Comparison of ENCODE assay signal across 8 mouse cellular contexts in genomic region chr10:21295397-21295758, GRCm38 (mm10). TPM values are rescaled to one million over a fixed set of nuclear protein-coding genes. Genes with fewer than 3 reads are reported as not detected.
DNase-seq lines count a peak whose midpoint lies in the region; ATAC-seq and TF ChIP-seq lines count a peak whose summit lies in the region.

No protein-coding gene starts in this region.

- no peak for TF ChIP-seq EP300 in liver, embryonic 14.5 days (IDR thresholded peaks at IDR 0.05; ENCODE audit: low read depth)

- ATAC-seq in liver, embryonic 14.5 days (ENCODE audit: insufficient read depth), result peak; percentile 1; the same call in 1 of the 2 replicates

- peak overlapping the region; percentile 91 for H3K27ac ChIP-seq in gastrocnemius, adult 2 months
- H3K27ac ChIP-seq in testis, adult 2 months (ENCODE audit: control insufficient read depth, insufficient read depth, low read depth, low read length), result no peak overlapping the region
- H3K27ac ChIP-seq in liver, embryonic 14.5 days, result peak overlapping the region; percentile 12

- TF ChIP-seq CTCF in gastrocnemius, adult 2 months (IDR thresholded peaks at IDR 0.05), result no peak
- no peak for TF ChIP-seq CTCF in testis, adult 2 months (IDR thresholded peaks at IDR 0.05; ENCODE audit: control insufficient read depth, insufficient read depth, insufficient replicate concordance, low read depth, low read length)
- TF ChIP-seq CTCF in liver, embryonic 14.5 days (IDR thresholded peaks at IDR 0.05; ENCODE audit: low read depth), result no peak

- DNase-seq in gastrocnemius, adult 2 months, result no peak
- DNase-seq in gastrocnemius, postnatal 25 days, result no peak
- DNase-seq in testis, postnatal 14 days (ENCODE audit: low spot score), result no peak
- DNase-seq in liver, embryonic 14.5 days (ENCODE audit: low read depth in 3 of 3, low spot score in 3 of 3), result no peak
- no peak for DNase-seq in adrenal gland, postnatal 25 days
- no peak for DNase-seq in adipocyte (ENCODE audit: low spot score)
- no peak for DNase-seq in urinary bladder, postnatal 4 days (ENCODE audit: low spot score in 2 of 2)

- no peaks in the 10 kb centered on the region; the same call in 1 of the 2 replicates for H3K4me1 ChIP-seq in testis, adult 2 months (ENCODE audit: control insufficient read depth, insufficient read depth, low read length)
- peaks cover 11 to 18% of the 10 kb centered on the region in 2 experiments for H3K4me1 ChIP-seq in liver, embryonic 14.5 days (replicated peaks; ENCODE audit: control insufficient read depth in 2 of 2, insufficient read depth in 2 of 2, low read length in 1 of 2)

- WGBS in liver, embryonic 14.5 days (ENCODE audit: insufficient replicate concordance), result 40% methylated on average over 4 of the region's 4 CpGs

- H3K9ac ChIP-seq in liver, embryonic 14.5 days (replicated peaks), result peak overlapping the region; percentile 47

- H3K9me3 ChIP-seq in liver, embryonic 14.5 days (ENCODE audit: control insufficient read depth, low read length), result no peaks in the 10 kb centered on the region

- H3K4me3 ChIP-seq in gastrocnemius, adult 2 months, result peak overlapping the region; percentile 98
- H3K4me3 ChIP-seq in testis, adult 2 months (ENCODE audit: control insufficient read depth, low read depth, low read length), result peak overlapping the region; percentile 92
- H3K4me3 ChIP-seq in liver, embryonic 14.5 days (ENCODE audit: insufficient read depth in 1 of 2, low read depth in 2 of 2, low read length in 2 of 2), result peak overlapping the region; percentile 13 to 92; a peak in 3 of 4 replicates

- no peak for TF ChIP-seq POLR2A in testis, adult 2 months (IDR thresholded peaks at IDR 0.05; ENCODE audit: control insufficient read depth, low read depth, low read length)

- intact Hi-C loops in gastrocnemius, adult 2 months (cut with DNase I), result no loop called here

- no peaks in the 10 kb centered on the region for H3K27me3 ChIP-seq in testis, adult 2 months (ENCODE audit: control insufficient read depth, insufficient read depth, low read length)
- H3K27me3 ChIP-seq in liver, embryonic 14.5 days (ENCODE audit: control insufficient read depth, insufficient read depth, low read length), result no peaks in the 10 kb centered on the region

- peak overlapping the region; percentile 60 for H3K4me2 ChIP-seq in liver, embryonic 14.5 days (ENCODE audit: low read depth)

- peaks cover 1% of the 10 kb centered on the region; the same call in 1 of the 2 replicates for H3K36me3 ChIP-seq in testis, adult 2 months (ENCODE audit: control insufficient read depth, insufficient read depth, low read length)
- H3K36me3 ChIP-seq in liver, embryonic 14.5 days (replicated peaks; ENCODE audit: control insufficient read depth, insufficient read depth, low read depth), result peaks cover 13% of the 10 kb centered on the region

RNA-seq across cellular contexts. Expression of gene Hbs1l, which starts 0.4 kb away (rescaled TPM):
- 10 to 100 TPM; 63.3 to 64.3 TPM for total RNA-seq in gastrocnemius, adult 2 months (2021)
- total RNA-seq in gastrocnemius, postnatal 25 days (2021), result 10 to 100 TPM; 58.4 to 62.5 TPM
- polyA plus RNA-seq in testis, adult 2 months (2012; rRNA removed), result 46.1 and 57.5 TPM in 2 replicates
- 13.5 and 18.0 TPM in 2 replicates for polyA plus RNA-seq in liver, embryonic 14.5 days (2012; rRNA removed)
- polyA plus RNA-seq in liver, embryonic 14.5 days (2014; fragmentation: Nextera tagmentation; extraction: Ambion mirVana), result 56.1 and 61.8 TPM in 2 replicates
- 72.4 and 74.7 TPM in 2 replicates for total RNA-seq in adrenal gland, postnatal 25 days (2021)
